Mouse (Mus musculus) kidney, embryonic 15.5 days (tissue): ENCODE data around the gene Reps2. TPM values are rescaled to one million over a fixed set of nuclear protein-coding genes. Genes with fewer than 3 reads are reported as not detected.

Experiments used
- ATAC-seq: fragments of 200-750 bp; cut with Nextera tagmentation; replicated peaks from 2 replicates; pipeline ENCODE4 v1.8.0; 2017; ENCODE audit warnings: moderate TSS enrichment; ENCODE audit not compliant: low FRiP score
- H3K27ac ChIP-seq: fragments of 300-500 bp; sonication (generic); 2 replicates; pipeline ENCODE4 v1.5.1; 2015; ENCODE audit warnings: mild to moderate bottlenecking, inconsistent platforms
- H3K27me3 ChIP-seq: fragments of 300-500 bp; sonication (generic); 2 replicates; pipeline ENCODE4 v1.6.1; 2015; ENCODE audit warnings: inconsistent platforms
- H3K36me3 ChIP-seq: fragments of 300-500 bp; sonication (generic); 2 replicates; pipeline ENCODE4 v1.6.1; 2015; ENCODE audit warnings: inconsistent platforms
- H3K4me1 ChIP-seq: fragments of 300-500 bp; sonication (generic); 2 replicates; pipeline ENCODE4 v1.6.1; 2015; ENCODE audit warnings: inconsistent platforms
- H3K4me2 ChIP-seq: fragments of 300-500 bp; sonication (generic); 2 replicates; pipeline ENCODE4 v1.6.1; 2015; ENCODE audit warnings: moderate library complexity, mild to moderate bottlenecking, inconsistent platforms
- H3K4me3 ChIP-seq: fragments of 300-500 bp; sonication (generic); replicated peaks from 2 replicates; pipeline ENCODE4 v1.5.1; 2015; ENCODE audit warnings: mild to moderate bottlenecking, inconsistent platforms
- H3K9ac ChIP-seq: fragments of 300-500 bp; sonication (generic); 2 replicates; pipeline ENCODE4 v1.6.1; 2015; ENCODE audit warnings: mild to moderate bottlenecking, inconsistent platforms
- H3K9me3 ChIP-seq: fragments of 300-500 bp; sonication (generic); replicated peaks from 2 replicates; pipeline ENCODE4 v1.6.1; 2016; ENCODE audit warnings: inconsistent platforms
- WGBS: fragments of 180-500 bp; shearing (Covaris S2); methylation state at CpG from one replicate; pipeline ENCODE4 v1.1.7; 2015; ENCODE audit warnings: mixed read lengths; 5-methylcytosine and 5-hydroxymethylcytosine counted together
- polyA plus RNA-seq: library from polyadenylated mRNA; unstranded; fragments of >200 nt; fragmentation: Nextera tagmentation; extraction: Ambion mirVana; gene quantifications from 2 replicates; pipeline ENCODE4 v1.2.1, GENCODE M21; 2015

Reps2 gene
- polyA plus RNA-seq, 1 experiment from 2014 or later = 2.0 TPM

- no peak for ATAC-seq
These were observed 116.2 kb downstream of the Reps2 start for GRCm38 (mm10) chrX:162527240-162527639.

GRCm38 (mm10) chrX:162521831-162522514 is 121.5 kb downstream of the Reps2 start:
- Histone ChIP-seq H3K27ac (no peak overlapping the region), H3K4me3 (no peak overlapping the region), H3K27me3 (peaks cover 53% of the 10 kb centered on the region), H3K9ac (no peak overlapping the region), H3K9me3 (no peaks in the 10 kb centered on the region), H3K4me1 (no peaks in the 10 kb centered on the region), H3K36me3 (no peaks in the 10 kb centered on the region), H3K4me2 (no peak overlapping the region)
- ATAC-seq = no peak
- WGBS = 57% methylated on average over 9 of the region's 9 CpGs

More at GRCm38 (mm10) chrX:162527240-162527639, 116.2 kb downstream of the Reps2 start:
- no peaks in the 10 kb centered on the region for H3K36me3 ChIP-seq
- H3K9me3 ChIP-seq = no peaks in the 10 kb centered on the region
- peaks cover 44% of the 10 kb centered on the region for H3K27me3 ChIP-seq
- no peaks in the 10 kb centered on the region for H3K4me1 ChIP-seq
- no peak overlapping the region for H3K4me3 ChIP-seq
- H3K9ac ChIP-seq = no peak overlapping the region
- 39% methylated on average over 2 of the region's 2 CpGs for WGBS
- no peak overlapping the region for H3K4me2 ChIP-seq
- no peak overlapping the region for H3K27ac ChIP-seq

GRCm38 (mm10) chrX:162521197-162521596 is 122.3 kb downstream of the Reps2 start:
- Histone ChIP-seq H3K36me3 (no peaks in the 10 kb centered on the region), H3K9me3 (no peaks in the 10 kb centered on the region), H3K9ac (no peak overlapping the region), H3K27me3 (peaks cover 54% of the 10 kb centered on the region), H3K4me1 (no peaks in the 10 kb centered on the region), H3K4me2 (no peak overlapping the region), H3K27ac (no peak overlapping the region), H3K4me3 (no peak overlapping the region)
- 58% methylated on average over 4 of the region's 4 CpGs for WGBS
- no peak for ATAC-seq

- Histone ChIP-seq H3K4me1 (no peaks in the 10 kb centered on the region), H3K36me3 (no peaks in the 10 kb centered on the region), H3K9me3 (no peaks in the 10 kb centered on the region), H3K4me2 (no peak overlapping the region), H3K9ac (no peak overlapping the region), H3K27ac (no peak overlapping the region), H3K27me3 (peaks cover 47% of the 10 kb centered on the region), H3K4me3 (no peak overlapping the region)
- ATAC-seq = no peak
- 86% methylated on average over 2 of the region's 2 CpGs for WGBS
These were observed 123.1 kb downstream of the Reps2 start for GRCm38 (mm10) chrX:162520374-162520773.

GRCm38 (mm10) chrX:162510426-162510980 is 132.9 kb downstream of the Reps2 start:
- ATAC-seq = no peak
- peaks cover 39% of the 10 kb centered on the region for H3K27me3 ChIP-seq
- no peak overlapping the region for H3K27ac ChIP-seq
- H3K9me3 ChIP-seq = no peaks in the 10 kb centered on the region
- H3K36me3 ChIP-seq = no peaks in the 10 kb centered on the region
- H3K4me2 ChIP-seq = no peak overlapping the region
- H3K4me3 ChIP-seq = no peak overlapping the region
- H3K9ac ChIP-seq = no peak overlapping the region
- H3K4me1 ChIP-seq = no peaks in the 10 kb centered on the region
- 52% methylated on average over 2 of the region's 2 CpGs for WGBS

- Histone ChIP-seq H3K27ac (no peak overlapping the region), H3K27me3 (peaks cover 66% of the 10 kb centered on the region), H3K4me1 (no peaks in the 10 kb centered on the region), H3K4me2 (no peak overlapping the region), H3K36me3 (no peaks in the 10 kb centered on the region), H3K9me3 (no peaks in the 10 kb centered on the region), H3K4me3 (no peak overlapping the region), H3K9ac (no peak overlapping the region)
- 56% methylated on average over 2 of the region's 2 CpGs for WGBS
- no peak for ATAC-seq
These were observed 138.3 kb downstream of the Reps2 start for GRCm38 (mm10) chrX:162505186-162505585.

GRCm38 (mm10) chrX:162503436-162503835 is 140.0 kb downstream of the Reps2 start:
- no peak overlapping the region for H3K4me3 ChIP-seq
- H3K27ac ChIP-seq = no peak overlapping the region
- no peaks in the 10 kb centered on the region for H3K4me1 ChIP-seq
- no peak overlapping the region for H3K9ac ChIP-seq
- no peaks in the 10 kb centered on the region for H3K36me3 ChIP-seq
- H3K4me2 ChIP-seq = no peak overlapping the region
- WGBS = 63% methylated on average over 2 of the region's 2 CpGs
- H3K27me3 ChIP-seq = peaks cover 53% of the 10 kb centered on the region
- no peaks in the 10 kb centered on the region for H3K9me3 ChIP-seq
- no peak for ATAC-seq

- Histone ChIP-seq H3K9ac (no peak overlapping the region), H3K27ac (no peak overlapping the region), H3K9me3 (no peaks in the 10 kb centered on the region), H3K4me3 (no peak overlapping the region), H3K4me1 (no peaks in the 10 kb centered on the region), H3K36me3 (no peaks in the 10 kb centered on the region), H3K27me3 (peaks cover 49% of the 10 kb centered on the region), H3K4me2 (no peak overlapping the region)
- no peak for ATAC-seq
- 74% methylated on average over 3 of the region's 3 CpGs for WGBS
These were observed 142.5 kb downstream of the Reps2 start for GRCm38 (mm10) chrX:162500962-162501361.

GRCm38 (mm10) chrX:162496485-162496884 is 147.0 kb downstream of the Reps2 start:
- ATAC-seq = no peak
- no peak overlapping the region for H3K4me3 ChIP-seq
- WGBS = 64% methylated on average over 2 of the region's 2 CpGs
- H3K9ac ChIP-seq = no peak overlapping the region
- H3K4me2 ChIP-seq = no peak overlapping the region
- H3K4me1 ChIP-seq = no peaks in the 10 kb centered on the region
- H3K27me3 ChIP-seq = peaks cover 43% of the 10 kb centered on the region
- H3K36me3 ChIP-seq = no peaks in the 10 kb centered on the region
- H3K27ac ChIP-seq = no peak overlapping the region
- H3K9me3 ChIP-seq = no peaks in the 10 kb centered on the region

GRCm38 (mm10) chrX:162488630-162489029 is 154.8 kb downstream of the Reps2 start:
- Histone ChIP-seq H3K27ac (no peak overlapping the region), H3K4me1 (no peaks in the 10 kb centered on the region), H3K36me3 (no peaks in the 10 kb centered on the region), H3K27me3 (peaks cover 14% of the 10 kb centered on the region), H3K4me2 (no peak overlapping the region), H3K9me3 (no peaks in the 10 kb centered on the region), H3K9ac (no peak overlapping the region), H3K4me3 (no peak overlapping the region)
- WGBS = 63% methylated on average over 1 of the region's 1 CpGs
- ATAC-seq = no peak

- no peak overlapping the region for H3K9ac ChIP-seq
- no peak overlapping the region for H3K4me3 ChIP-seq
- H3K36me3 ChIP-seq = no peaks in the 10 kb centered on the region
- H3K27ac ChIP-seq = no peak overlapping the region
- ATAC-seq = no peak
- H3K27me3 ChIP-seq = peaks cover 12% of the 10 kb centered on the region
- no peak overlapping the region for H3K4me2 ChIP-seq
- no peaks in the 10 kb centered on the region for H3K9me3 ChIP-seq
- H3K4me1 ChIP-seq = no peaks in the 10 kb centered on the region
These were observed 155.7 kb downstream of the Reps2 start for GRCm38 (mm10) chrX:162487734-162488133.

GRCm38 (mm10) chrX:162470213-162470612 is 173.2 kb downstream of the Reps2 start:
- no peak for ATAC-seq
- WGBS = 67% methylated on average over 3 of the region's 3 CpGs

GRCm38 (mm10) chrX:162462156-162462555 is 181.3 kb downstream of the Reps2 start:
- Histone ChIP-seq H3K4me3 (no peak overlapping the region), H3K27ac (no peak overlapping the region), H3K4me1 (no peaks in the 10 kb centered on the region), H3K4me2 (no peak overlapping the region), H3K36me3 (no peaks in the 10 kb centered on the region), H3K27me3 (peaks cover 19% of the 10 kb centered on the region), H3K9me3 (no peaks in the 10 kb centered on the region), H3K9ac (no peak overlapping the region)
- ATAC-seq = no peak
- WGBS = 80% methylated on average over 5 of the region's 5 CpGs

More at GRCm38 (mm10) chrX:162470213-162470612, 173.2 kb downstream of the Reps2 start:
- no peak overlapping the region for H3K9ac ChIP-seq
- H3K4me3 ChIP-seq = no peak overlapping the region
- H3K4me2 ChIP-seq = no peak overlapping the region
- no peaks in the 10 kb centered on the region for H3K36me3 ChIP-seq
- no peak overlapping the region for H3K27ac ChIP-seq
- H3K4me1 ChIP-seq = no peaks in the 10 kb centered on the region
- no peaks in the 10 kb centered on the region for H3K9me3 ChIP-seq
- H3K27me3 ChIP-seq = peaks cover 24% of the 10 kb centered on the region
